Mouse (Mus musculus) retina, postnatal 7 days (tissue): ENCODE data around the gene Ubtd1.
"Not testable (repeated sequence)": the region's sequence is repeated elsewhere in the genome, so short reads cannot be mapped to it uniquely, and the experiment has no call there.

ENCODE experiments used
- DNase-seq: peaks from one replicate; pipeline ENCODE4 v3.0.0-alpha.2; 2012; ENCODE audit warnings: low read depth, low spot score

Gene Ubtd1

DNA sequence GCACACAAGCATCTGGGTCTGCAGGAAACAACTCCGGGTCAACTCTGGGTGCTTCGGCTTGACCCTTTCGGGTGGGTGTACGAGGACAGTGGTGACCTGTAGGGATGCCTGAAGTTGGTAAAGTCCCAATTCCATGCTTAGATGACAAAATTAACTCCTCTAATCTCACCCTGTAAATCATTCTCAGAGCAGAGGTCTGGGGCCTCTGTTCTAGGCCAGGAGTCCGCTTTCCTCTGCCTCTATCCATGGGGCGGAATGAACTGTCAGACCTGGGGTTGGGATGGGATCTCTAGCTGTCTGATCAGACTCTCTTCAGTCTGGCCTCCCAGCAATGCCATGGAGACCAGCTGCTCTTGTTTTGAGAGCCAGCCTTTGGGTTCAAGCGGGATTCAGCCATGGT, 79.9 kb downstream of the Ubtd1 start:
- DNase-seq, result no peak

DNA sequence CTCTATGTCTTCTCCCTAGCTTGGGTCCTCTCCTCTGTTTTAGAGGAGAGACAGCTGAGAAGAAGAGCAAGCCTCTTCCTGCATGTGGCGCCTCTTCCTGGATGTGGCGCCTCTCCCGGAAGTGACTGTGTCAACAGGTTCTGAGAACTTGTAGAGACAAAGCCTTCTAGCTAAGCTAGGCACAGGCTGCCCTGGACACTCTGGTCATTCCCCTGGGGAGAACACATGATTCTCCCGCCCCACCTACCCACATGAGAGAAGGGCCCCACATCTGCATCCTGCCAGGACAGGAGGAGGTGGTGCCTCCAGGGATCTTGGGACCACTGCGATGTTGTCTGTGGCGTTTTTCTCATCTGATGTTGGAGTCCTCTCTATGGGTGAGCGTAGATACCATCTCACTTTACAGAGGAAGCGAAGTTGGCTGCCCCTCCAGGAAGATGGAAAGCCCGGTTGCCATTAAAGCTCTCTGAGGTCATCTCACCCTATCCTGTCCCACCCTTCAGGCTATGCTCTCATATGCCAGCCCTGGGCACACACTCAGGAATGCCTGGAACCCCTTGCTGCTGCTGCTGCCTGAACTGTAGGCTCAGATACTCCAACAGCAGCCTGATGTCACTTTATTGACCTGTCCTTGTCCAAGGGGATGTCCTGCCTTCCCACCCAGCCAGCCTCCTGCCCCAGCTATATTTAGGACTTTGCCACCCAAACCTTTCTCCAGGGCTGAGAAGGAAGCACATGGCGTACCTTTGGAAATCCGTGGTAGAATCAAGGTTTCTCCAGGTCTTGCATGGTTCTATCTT, 87.1 kb downstream of the Ubtd1 start:
- DNase-seq, result no peak

DNA sequence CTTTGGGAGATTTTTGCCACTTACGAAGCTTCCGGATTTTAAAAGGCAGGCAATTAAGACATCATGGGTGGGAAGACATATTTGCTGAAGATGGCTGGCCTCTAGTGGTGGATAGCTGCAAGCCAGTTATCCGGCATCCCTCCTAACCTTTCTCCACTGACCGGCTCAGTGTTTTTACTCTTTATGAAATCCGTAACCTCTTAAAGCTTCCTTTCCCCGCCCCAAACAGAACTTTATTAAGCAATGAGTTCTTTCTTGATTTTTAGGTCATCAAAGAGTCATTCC, 87.6 kb downstream of the Ubtd1 start:
- no peak for DNase-seq

DNA sequence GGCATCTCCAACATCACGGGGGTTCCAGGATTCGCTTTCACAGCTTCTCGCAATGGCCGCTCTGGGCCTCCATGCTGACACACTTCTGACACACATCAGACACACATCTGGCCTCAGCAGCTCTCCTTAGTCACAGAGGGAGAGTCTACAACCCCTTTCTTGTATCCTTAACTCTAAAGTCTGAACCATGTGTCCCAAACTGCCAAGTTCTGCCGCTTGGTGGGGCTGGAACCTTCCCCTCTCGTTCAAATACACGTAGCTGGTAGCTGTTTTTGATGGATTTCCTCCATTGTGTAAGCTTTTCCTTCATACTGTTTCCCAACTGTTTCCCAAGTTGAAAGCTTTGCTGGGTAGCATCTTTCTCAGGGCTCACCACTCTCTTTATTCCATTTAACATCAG, 89.7 kb downstream of the Ubtd1 start:
- DNase-seq, result no peak

DNA sequence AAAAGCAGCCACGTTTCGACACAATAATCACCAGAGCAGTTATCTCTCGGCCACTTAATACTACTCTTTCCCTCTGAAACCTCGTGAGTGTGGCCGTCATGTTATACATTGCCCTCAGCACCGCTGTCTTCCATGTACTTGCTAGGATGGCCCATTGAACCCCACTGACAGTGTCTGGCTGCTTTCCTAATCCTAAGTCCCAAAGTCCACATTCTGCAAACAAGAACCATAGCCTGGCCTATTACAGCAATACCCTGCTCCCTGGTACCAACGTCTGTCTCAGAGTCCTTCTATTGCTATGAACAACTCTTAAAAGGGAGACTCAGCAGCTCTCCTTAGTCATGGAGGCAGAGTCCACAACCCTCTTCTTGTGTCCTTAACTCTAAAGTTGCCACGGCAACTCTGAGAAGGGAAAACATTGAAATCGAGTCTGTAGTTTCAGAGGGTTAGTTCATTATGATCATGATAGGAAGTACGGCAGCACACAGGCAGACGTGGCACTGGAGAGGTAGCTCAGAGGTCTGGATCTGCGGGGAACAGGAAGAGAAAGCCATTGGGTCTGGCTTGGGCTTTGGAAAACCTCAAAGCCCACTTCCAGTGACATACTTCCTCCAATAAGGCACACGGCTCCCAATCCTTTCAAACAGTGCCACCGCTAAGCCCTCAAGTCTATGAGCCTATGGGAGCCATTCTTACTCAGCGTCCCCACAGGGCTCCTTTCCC, 90.5 kb downstream of the Ubtd1 start:
- DNase-seq, result no peak

DNA sequence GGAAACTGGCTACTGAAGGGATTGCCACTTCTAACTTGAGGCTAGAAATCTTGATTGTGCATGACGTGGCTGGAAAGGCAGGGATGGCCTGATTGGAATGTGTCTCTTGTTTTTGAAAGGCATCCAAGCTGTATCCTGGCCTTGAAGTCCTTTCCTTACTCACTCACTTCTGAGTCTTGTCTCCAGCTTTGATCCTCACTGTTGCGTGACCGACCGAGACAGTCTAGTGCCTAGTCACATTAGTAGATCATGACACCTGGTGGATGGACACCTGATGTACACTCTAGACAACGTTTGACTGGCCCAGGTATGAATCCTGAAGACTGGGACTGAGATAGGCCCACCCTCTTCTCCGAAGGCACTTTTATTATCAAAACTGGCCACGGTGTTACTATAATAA, 91.2 kb downstream of the Ubtd1 start:
- DNase-seq, result no peak

DNA sequence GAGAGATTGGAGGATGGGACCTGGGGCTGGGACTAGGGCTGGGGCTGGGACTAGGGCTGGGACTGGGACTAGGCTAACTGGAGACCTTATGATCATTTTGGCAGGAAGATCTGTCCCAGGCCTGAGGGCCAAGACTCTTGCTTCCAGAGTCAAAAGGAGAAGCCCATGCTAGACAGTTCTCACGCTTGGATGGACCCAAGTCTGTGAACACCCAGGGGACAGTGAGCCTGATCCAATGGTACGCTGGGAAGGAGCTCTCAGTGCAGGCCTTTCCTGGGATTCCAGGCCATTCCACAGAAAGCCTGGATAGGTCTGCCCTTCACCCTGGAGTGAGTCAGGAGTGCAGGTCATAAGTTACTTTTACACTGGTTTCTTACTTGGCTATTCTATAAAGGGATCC, 93.5 kb downstream of the Ubtd1 start:
- no peak for DNase-seq

DNA sequence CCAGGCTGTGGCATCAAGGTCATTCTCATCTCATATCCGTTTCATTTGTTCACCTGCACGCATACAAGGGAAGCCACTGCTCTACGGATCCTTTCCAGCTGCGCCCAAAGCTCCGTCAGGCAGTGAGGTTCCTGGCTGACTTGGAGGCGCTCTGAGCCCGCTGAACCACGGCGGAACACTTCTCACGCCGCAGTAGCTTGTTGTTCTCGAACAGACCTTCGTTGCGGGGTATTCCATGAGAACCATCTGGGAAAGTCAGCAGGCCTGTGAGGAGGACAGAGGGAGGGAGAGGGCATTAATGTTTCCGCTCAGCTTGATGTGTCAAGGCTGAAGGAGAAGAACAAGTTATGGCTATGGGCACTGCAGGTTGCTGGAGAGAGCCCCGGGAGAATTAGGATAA, 94.4 kb downstream of the Ubtd1 start:
- no peak for DNase-seq

DNA sequence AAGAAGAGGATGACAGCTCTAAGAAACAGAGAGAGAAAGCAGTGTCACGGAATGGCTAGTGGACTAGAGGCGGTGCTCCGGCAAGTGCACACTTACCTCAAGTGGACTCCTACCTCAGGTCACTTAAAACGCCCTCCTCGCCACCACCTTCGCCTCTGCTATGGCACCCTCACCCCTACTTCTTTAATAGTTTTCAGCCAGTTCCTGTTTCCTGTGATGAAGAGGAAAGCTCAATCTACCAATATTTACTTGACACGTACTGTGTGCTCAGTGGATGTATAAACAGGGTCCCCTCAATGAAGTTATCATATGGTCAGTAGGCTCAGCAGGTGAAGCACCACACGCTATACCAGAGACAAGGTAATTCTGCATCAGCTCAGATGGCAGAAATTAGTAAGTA, 97.0 kb downstream of the Ubtd1 start:
- DNase-seq, result no peak

DNA sequence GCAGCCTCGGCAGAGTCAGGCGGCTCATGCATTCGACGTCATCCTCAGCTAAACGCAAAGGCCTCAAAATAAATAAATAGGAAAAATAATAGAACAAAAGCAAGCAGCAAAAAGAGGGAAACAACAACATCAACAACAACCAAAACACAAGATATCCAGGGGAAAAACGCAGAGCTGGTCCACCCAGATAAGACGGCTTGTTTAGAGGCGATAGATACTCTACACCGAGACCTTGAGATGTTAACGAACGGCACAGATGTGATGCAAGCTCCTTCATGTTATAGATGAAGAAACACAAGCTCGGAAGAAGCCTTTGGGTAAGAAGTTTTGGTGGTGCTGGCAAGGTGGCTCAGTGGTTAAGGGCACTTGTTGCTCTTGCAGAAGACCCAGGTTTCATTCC, 97.4 kb downstream of the Ubtd1 start:
- DNase-seq, result no peak

DNA sequence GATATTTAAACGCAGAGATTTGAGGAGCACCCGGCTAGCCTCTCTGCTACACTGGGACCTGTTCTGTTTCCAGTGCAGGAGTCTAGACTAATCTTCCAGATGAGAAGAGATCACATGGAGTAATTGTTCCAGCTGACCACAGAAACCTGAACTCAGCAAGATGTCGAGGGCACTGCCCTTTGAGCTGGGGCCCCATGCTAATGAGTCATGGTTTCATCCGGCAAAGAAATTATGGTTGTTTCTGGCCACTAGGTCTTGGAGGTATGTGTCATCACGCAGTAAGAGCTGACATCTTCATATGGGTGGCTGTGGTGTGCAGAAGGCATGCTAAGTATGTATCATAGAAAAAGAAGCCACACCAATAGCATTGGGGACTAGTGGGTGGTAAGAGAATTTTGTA, 98.4 kb downstream of the Ubtd1 start:
- no peak for DNase-seq

DNA sequence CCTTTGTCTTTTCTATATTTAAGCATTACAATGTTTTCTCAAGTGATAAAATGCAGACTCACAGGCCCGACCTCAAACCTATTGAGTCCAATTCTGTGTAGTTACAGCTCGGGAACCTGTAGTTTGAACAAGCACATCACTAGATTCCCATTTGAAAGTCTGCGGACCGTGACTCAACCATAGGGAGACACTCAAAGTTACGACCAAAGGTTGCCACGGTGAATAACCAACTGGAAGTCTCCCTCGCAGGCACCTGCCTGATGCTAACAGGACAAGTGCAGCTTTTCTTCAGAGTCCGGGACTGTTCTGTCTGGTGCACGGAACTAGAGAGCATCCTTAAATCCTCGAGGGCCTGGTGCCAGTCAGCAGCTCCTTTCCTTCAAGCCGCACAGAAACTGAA, 98.9 kb downstream of the Ubtd1 start:
- no peak for DNase-seq

DNA sequence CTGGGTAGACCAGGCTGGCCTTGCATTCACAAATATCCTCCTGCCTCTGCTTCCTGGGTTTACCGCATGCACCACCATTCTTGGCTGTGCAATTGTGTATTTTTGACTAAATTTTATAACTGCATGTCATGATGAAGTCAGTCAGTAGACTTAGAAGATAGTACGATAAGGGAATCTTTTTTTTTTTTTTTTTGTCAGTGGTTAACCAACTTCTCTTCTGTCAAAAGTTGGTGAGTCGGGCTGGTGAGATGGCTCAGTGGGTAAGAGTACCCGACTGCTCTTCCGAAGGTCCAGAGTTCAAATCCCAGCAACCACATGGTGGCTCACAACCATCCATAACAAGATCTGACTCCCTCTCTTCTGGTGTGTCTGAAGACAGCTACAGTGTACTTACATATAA, 100.0 kb downstream of the Ubtd1 start:
- not testable (repeated sequence) for DNase-seq
